Mouse (Mus musculus) liver, postnatal 0 days (tissue): ENCODE measurements around the gene Ctsk.

Experiments
- CTCF ChIP-seq: sonication (generic); IDR thresholded peaks from 2 replicates; pipeline ENCODE4 v1.5.1; 2016; ENCODE audit warnings: antibody characterized with exemption, low read depth
- EP300 ChIP-seq: IDR thresholded peaks from 2 replicates; pipeline ENCODE4 v1.6.1; 2016; ENCODE audit warnings: antibody characterized with exemption, low read depth, mild to moderate bottlenecking

DNA sequence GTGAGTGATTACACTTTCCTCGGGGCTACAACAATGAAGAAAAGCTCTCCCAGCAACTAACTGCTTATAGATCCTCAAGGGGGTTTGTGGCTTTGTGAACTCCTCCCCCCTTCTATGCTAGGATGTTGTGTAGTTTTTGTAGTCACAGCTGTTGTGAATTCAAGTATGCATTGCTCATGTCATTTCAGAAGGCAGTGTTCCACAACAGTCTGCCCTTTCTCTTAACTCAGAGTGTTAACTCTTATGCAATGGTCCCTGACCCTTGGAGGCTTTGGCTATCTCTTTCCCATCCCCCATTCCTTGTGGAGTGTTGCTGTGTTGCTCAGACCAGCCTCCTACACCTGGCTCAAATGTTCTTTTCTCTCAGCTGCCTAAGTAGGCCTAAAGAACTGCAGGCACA, 39.7 kb upstream of the Ctsk start:
- TF ChIP-seq CTCF (no peak), EP300 (no peak)
